Mouse (Mus musculus) liver, embryonic 14.5 days (tissue): ENCODE measurements around the gene Chrnb2. TPM values are rescaled to one million over a fixed set of nuclear protein-coding genes. Genes with fewer than 3 reads are reported as not detected.
"Not testable (repeated sequence)": the region's sequence is repeated elsewhere in the genome, so short reads cannot be mapped to it uniquely, and the experiment has no call there.

Experiments used
- ATAC-seq: fragments of 200-750 bp; cut with Nextera tagmentation; 2 replicates; pipeline ENCODE4 v1.8.0; 2017; ENCODE audit warnings: moderate number of reproducible peaks, mild to moderate bottlenecking, moderate library complexity; ENCODE audit not compliant: insufficient read depth
- DNase-seq, 3 experiments: peaks; one replicate each; pipeline ENCODE4 v3.0.0-alpha.2; 2012 to 2013; ENCODE audit warnings: low read depth in 3 of 3, low spot score in 3 of 3
- H3K27ac ChIP-seq: fragments of 300-500 bp; sonication (generic); 2 replicates; pipeline ENCODE4 v1.5.1; 2014; ENCODE audit warnings: moderate library complexity, mild to moderate bottlenecking, control low read depth, inconsistent platforms
- H3K27me3 ChIP-seq: fragments of 300-500 bp; sonication (generic); 2 replicates; pipeline ENCODE4 v1.6.1; 2014; ENCODE audit warnings: mild to moderate bottlenecking, low read length, moderate library complexity; ENCODE audit not compliant: control insufficient read depth, insufficient read depth
- H3K36me3 ChIP-seq: fragments of 300-500 bp; sonication (generic); replicated peaks from 2 replicates; pipeline ENCODE4 v1.6.1; 2014; ENCODE audit warnings: low read depth; ENCODE audit not compliant: control insufficient read depth, insufficient read depth
- H3K4me1 ChIP-seq, 2 experiments: fragments of 200-500 bp in 1 of 2; fragments of 300-500 bp in 1 of 2; sonication (generic) in 1 of 2; replicated peaks; 2 replicates each; pipeline ENCODE4 v1.6.1; 2012 to 2014; ENCODE audit warnings: antibody characterized with exemption in 1 of 2, inconsistent platforms in 1 of 2, low read length in 1 of 2; ENCODE audit not compliant: control insufficient read depth in 2 of 2, insufficient read depth in 2 of 2
- H3K4me2 ChIP-seq: fragments of 300-500 bp; sonication (generic); 2 replicates; pipeline ENCODE4 v1.6.1; 2014; ENCODE audit warnings: low read depth, mild to moderate bottlenecking, control low read depth, moderate library complexity
- H3K4me3 ChIP-seq, 2 experiments: fragments of 200-500 bp in 1 of 2; fragments of 300-500 bp in 1 of 2; sonication (generic) in 1 of 2; 2 replicates each; pipeline ENCODE4 v1.5.1; 2012 to 2014; ENCODE audit warnings: low read depth in 2 of 2, low read length in 2 of 2, mild to moderate bottlenecking in 2 of 2, control low read depth in 1 of 2, inconsistent platforms in 1 of 2, moderate library complexity in 1 of 2; ENCODE audit not compliant: insufficient read depth in 1 of 2
- H3K9ac ChIP-seq: fragments of 300-500 bp; sonication (generic); replicated peaks from 2 replicates; pipeline ENCODE4 v1.6.1; 2014; ENCODE audit warnings: mild to moderate bottlenecking, control low read depth, moderate library complexity
- H3K9me3 ChIP-seq: fragments of 300-500 bp; sonication (generic); 2 replicates; pipeline ENCODE4 v1.6.1; 2016; ENCODE audit warnings: low read length, mixed read lengths; ENCODE audit not compliant: control insufficient read depth
- CTCF ChIP-seq: IDR thresholded peaks from 2 replicates; pipeline ENCODE4 v1.5.1; 2016; ENCODE audit warnings: antibody characterized with exemption, low read depth, control low read depth
- EP300 ChIP-seq: IDR thresholded peaks from 2 replicates; pipeline ENCODE4 v1.6.1; 2016; ENCODE audit warnings: antibody characterized with exemption, low read depth
- WGBS: fragments of 180-500 bp; shearing (Covaris S2); extraction: QIAGEN DNeasy Blood & Tissue Kit; methylation state at CpG from one replicate; pipeline ENCODE4 v1.1.7; 2014; ENCODE audit not compliant: insufficient replicate concordance; 5-methylcytosine and 5-hydroxymethylcytosine counted together
- polyA plus RNA-seq, 2 experiments: library from polyadenylated mRNA; depleted of rRNA in 1 of 2; stranded (reverse) in 1 of 2; unstranded in 1 of 2; fragments of >200 nt; fragmentation: Nextera tagmentation in 1 of 2; extraction: Ambion mirVana in 1 of 2; gene quantifications; 2 replicates each; pipeline versions ENCODE4 v1.2.1 to v1.2.3; 2012 to 2014

Gene Chrnb2
- polyA plus RNA-seq, 2 experiments = 0.12 to 0.18 TPM

DNA sequence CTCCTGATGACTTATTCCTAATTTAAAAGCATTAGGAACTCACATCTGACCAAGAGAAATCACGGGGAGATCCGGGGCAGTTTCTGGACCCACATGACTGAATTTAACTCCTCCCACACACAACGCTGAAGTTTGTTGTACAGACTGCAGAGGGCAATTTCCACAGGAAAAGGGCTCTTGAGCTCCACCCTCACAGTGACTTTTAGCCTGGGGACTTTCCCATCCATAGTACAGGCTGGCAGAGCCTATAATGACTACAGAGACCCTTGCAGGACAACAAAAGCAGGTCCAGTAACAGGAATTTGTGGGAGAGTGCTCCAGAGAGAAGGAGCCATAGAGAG is 37.0 kb upstream of the Chrnb2 start:
- 6% methylated on average over 3 of the region's 3 CpGs for WGBS
- Histone ChIP-seq H3K4me1 (no peaks in the 10 kb centered on the region; a peak in 1 of 4 replicates), H3K9ac (no peak overlapping the region), H3K27ac (no peak overlapping the region), H3K4me2 (no peak overlapping the region), H3K9me3 (no peaks in the 10 kb centered on the region), H3K27me3 (no peaks in the 10 kb centered on the region), H3K4me3 (no peak overlapping the region), H3K36me3 (no peaks in the 10 kb centered on the region)
- ATAC-seq = no peak
- TF ChIP-seq CTCF = no peak
- TF ChIP-seq EP300 = no peak
- no peak for DNase-seq

DNA sequence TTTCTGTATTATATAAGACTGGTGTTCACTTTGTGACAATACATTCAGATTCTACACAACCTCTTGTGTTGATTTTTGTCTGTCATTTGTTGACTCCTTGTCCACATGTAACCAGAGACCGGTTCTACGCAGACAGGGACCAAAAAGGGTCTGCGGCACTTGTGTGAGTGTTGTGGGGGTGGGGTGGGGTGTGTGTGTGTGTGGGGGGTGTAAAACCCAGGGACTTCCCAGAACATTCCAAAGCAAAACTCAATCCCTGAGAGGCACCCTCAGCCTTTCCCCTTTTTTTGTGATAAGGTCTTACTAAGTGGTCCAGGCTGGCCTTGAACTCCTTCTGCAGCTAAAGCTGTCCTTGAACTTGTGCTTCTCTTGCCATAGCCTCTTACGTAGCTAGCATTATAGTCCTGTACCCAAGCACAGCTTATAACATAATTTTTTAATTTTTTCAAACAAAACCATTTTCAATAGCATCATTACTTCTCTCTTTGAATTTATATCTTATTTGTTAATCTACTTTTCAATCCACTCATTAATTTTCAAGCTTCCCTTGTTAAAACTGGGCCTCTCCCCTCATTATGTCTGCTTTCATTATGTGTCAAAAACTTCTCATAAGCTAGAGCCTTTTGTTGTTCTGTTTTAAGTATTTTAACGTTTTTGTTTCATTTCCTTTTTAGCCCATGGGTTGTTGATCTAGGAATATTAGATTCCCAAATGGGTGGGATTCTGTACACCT is 36.5 kb upstream of the Chrnb2 start:
- H3K36me3 ChIP-seq = no peaks in the 10 kb centered on the region
- no peak overlapping the region for H3K9ac ChIP-seq
- no peaks in the 10 kb centered on the region for H3K27me3 ChIP-seq
- H3K27ac ChIP-seq = no peak overlapping the region
- 61% methylated on average over 5 of the region's 5 CpGs for WGBS
- DNase-seq = no peak
- no peaks in the 10 kb centered on the region for H3K9me3 ChIP-seq
- no peak overlapping the region for H3K4me2 ChIP-seq
- no peak for TF ChIP-seq EP300
- TF ChIP-seq CTCF = no peak
- H3K4me1 ChIP-seq = no peaks in the 10 kb centered on the region; a peak in 1 of 4 replicates
- no peak for ATAC-seq
- H3K4me3 ChIP-seq = no peak overlapping the region

DNA sequence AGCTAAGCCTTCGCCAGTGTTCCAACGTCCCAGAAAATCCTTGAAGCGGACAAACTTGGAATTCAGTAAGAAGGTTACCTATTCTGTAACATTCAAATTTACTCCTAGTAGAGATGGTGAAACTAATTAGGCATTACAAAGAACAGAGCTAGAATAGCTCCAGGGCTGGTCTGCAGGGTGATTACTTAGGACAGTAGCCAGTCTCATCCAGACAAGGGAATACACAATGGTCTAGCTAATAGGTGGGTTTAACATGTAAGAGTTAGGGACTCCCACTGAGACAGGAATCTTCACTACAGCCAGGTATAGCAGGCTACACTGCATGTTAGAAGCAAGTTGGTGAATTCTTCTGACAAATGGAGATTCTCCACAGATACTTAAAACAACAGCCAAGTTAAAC is 35.6 kb upstream of the Chrnb2 start:
- not testable (repeated sequence) for H3K9ac ChIP-seq, H3K4me1 ChIP-seq, ATAC-seq, H3K36me3 ChIP-seq, H3K4me2 ChIP-seq, DNase-seq, H3K9me3 ChIP-seq, H3K4me3 ChIP-seq, H3K27me3 ChIP-seq, H3K27ac ChIP-seq
- 55% methylated on average over 3 of the region's 3 CpGs for WGBS

DNA sequence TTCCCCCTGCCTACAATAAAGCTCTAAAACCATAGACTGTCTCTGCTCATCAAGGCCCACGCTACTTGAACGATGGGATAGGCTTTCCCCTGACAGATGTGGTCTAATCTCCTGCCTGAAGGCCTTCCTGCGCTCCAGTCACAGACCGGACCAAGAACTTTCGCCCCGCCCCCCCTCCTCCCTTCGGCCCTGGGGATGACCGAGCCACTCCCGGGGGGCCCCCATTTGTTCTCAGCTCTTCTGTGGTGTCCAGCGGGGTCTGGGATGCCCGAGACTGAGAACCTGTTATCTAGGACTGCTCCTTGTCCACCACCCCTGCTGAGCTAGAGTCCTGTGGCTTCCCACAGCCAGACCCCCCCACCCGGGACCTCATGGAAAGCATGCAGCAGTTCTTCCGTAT is 35.0 kb upstream of the Chrnb2 start:
- 15% methylated on average over 13 of the region's 13 CpGs for WGBS
- ATAC-seq (no peak), DNase-seq (no peak)
- Histone ChIP-seq H3K4me3 (no peak overlapping the region), H3K27me3 (no peaks in the 10 kb centered on the region), H3K9ac (no peak overlapping the region), H3K9me3 (no peaks in the 10 kb centered on the region), H3K36me3 (no peaks in the 10 kb centered on the region), H3K4me1 (no peaks in the 10 kb centered on the region; a peak in 1 of 4 replicates), H3K4me2 (no peak overlapping the region), H3K27ac (no peak overlapping the region)
- no peak for TF ChIP-seq EP300
- no peak for TF ChIP-seq CTCF

DNA sequence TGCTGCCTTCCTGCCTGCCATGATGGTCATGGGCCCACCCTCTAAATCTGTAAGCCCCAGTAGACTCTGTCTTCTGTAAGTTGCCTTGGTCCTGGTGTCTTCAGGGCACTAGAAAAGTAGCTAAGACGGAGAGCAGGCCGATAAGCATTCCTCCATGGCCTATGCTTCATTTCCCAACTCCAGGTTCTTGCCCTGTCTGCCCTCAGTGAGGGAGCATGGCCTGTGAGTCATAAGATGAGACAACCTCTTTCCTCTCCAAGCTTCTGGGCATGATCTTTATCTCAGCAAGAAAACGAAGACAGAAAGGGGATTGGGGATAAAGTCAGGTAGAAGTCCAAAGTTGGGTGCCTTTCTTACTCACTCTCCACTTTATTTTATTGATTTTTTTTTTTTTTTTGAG is 34.1 kb upstream of the Chrnb2 start:
- no peak overlapping the region for H3K9ac ChIP-seq
- DNase-seq = no peak
- no peaks in the 10 kb centered on the region; a peak in 1 of 4 replicates for H3K4me1 ChIP-seq
- H3K36me3 ChIP-seq = no peaks in the 10 kb centered on the region
- no peaks in the 10 kb centered on the region for H3K9me3 ChIP-seq
- no peak overlapping the region for H3K4me3 ChIP-seq
- H3K4me2 ChIP-seq = no peak overlapping the region
- ATAC-seq = no peak
- no peaks in the 10 kb centered on the region for H3K27me3 ChIP-seq
- TF ChIP-seq CTCF (no peak), EP300 (no peak)
- WGBS = 47% methylated on average over 3 of the region's 3 CpGs
- no peak overlapping the region for H3K27ac ChIP-seq
